Mouse (Mus musculus): ENCODE results near the gene Aff1. TPM values are rescaled to one million over a fixed set of nuclear protein-coding genes. Genes with fewer than 3 reads are reported as not detected.
A peak's percentile ranks its signal among the peaks of the same experiment; 100 is the strongest.

Aff1 gene
- polyA plus RNA-seq, 1 experiment: 16.8 TPM

- WGBS: 76% methylated on average over 6 of the region's 6 CpGs
- no peak for DNase-seq
- H3K36me3 ChIP-seq (ENCODE audit: control insufficient read depth, insufficient read depth, low read length): no peaks in the 10 kb centered on the region
- H3K27me3 ChIP-seq (replicated peaks; ENCODE audit: control insufficient read depth, insufficient read depth, low read length): no peaks in the 10 kb centered on the region
- H3K27ac ChIP-seq (ENCODE audit: insufficient read depth, low read depth, low read length): no peak overlapping the region
- no peak for TF ChIP-seq CTCF (conservative IDR thresholded peaks at IDR 0.05; ENCODE audit: insufficient read depth, insufficient read length, low read depth, low read length)
- no peak for TF ChIP-seq POLR2A (IDR thresholded peaks at IDR 0.05; ENCODE audit: low read depth, low read length)
- no peak overlapping the region for H3K4me3 ChIP-seq (ENCODE audit: insufficient read depth, low read depth, low read length)
- H3K4me1 ChIP-seq (ENCODE audit: control insufficient read depth, insufficient read depth, low read length): no peaks in the 10 kb centered on the region
These were observed 14.3 kb upstream of the Aff1 start for GRCm38 (mm10) chr5:103677894-103678293.

- no peaks in the 10 kb centered on the region for H3K27me3 ChIP-seq (replicated peaks; ENCODE audit: control insufficient read depth, insufficient read depth, low read length)
- H3K4me1 ChIP-seq (ENCODE audit: control insufficient read depth, insufficient read depth, low read length): no peaks in the 10 kb centered on the region
- H3K36me3 ChIP-seq (ENCODE audit: control insufficient read depth, insufficient read depth, low read length): no peaks in the 10 kb centered on the region
- no peak for TF ChIP-seq CTCF (conservative IDR thresholded peaks at IDR 0.05; ENCODE audit: insufficient read depth, insufficient read length, low read depth, low read length)
- TF ChIP-seq POLR2A (IDR thresholded peaks at IDR 0.05; ENCODE audit: low read depth, low read length): no peak
- no peak for DNase-seq
- 89% methylated on average over 5 of the region's 5 CpGs for WGBS
- H3K27ac ChIP-seq (ENCODE audit: insufficient read depth, low read depth, low read length): no peak overlapping the region
- H3K4me3 ChIP-seq (ENCODE audit: insufficient read depth, low read depth, low read length): no peak overlapping the region
These were observed 13.2 kb upstream of the Aff1 start for GRCm38 (mm10) chr5:103678974-103679373.

GRCm38 (mm10) chr5:103680381-103680780 is 11.8 kb upstream of the Aff1 start:
- H3K4me3 ChIP-seq (ENCODE audit: insufficient read depth, low read depth, low read length): no peak overlapping the region
- no peak overlapping the region for H3K27ac ChIP-seq (ENCODE audit: insufficient read depth, low read depth, low read length)
- peak; percentile 85 for DNase-seq
- H3K36me3 ChIP-seq (ENCODE audit: control insufficient read depth, insufficient read depth, low read length): no peaks in the 10 kb centered on the region
- no peaks in the 10 kb centered on the region for H3K27me3 ChIP-seq (replicated peaks; ENCODE audit: control insufficient read depth, insufficient read depth, low read length)
- TF ChIP-seq POLR2A (IDR thresholded peaks at IDR 0.05; ENCODE audit: low read depth, low read length) (no peak), CTCF (conservative IDR thresholded peaks at IDR 0.05; ENCODE audit: insufficient read depth, insufficient read length, low read depth, low read length) (peak; percentile 95)
- 41% methylated on average over 4 of the region's 4 CpGs for WGBS
- no peaks in the 10 kb centered on the region for H3K4me1 ChIP-seq (ENCODE audit: control insufficient read depth, insufficient read depth, low read length)

GRCm38 (mm10) chr5:103681824-103682223 is 10.3 kb upstream of the Aff1 start:
- no peak for TF ChIP-seq CTCF (conservative IDR thresholded peaks at IDR 0.05; ENCODE audit: insufficient read depth, insufficient read length, low read depth, low read length)
- TF ChIP-seq POLR2A (IDR thresholded peaks at IDR 0.05; ENCODE audit: low read depth, low read length): no peak

GRCm38 (mm10) chr5:103689645-103690044 is 2.5 kb upstream of the Aff1 start:
- 90% methylated on average over 5 of the region's 5 CpGs for whole genome bisulfite sequencing
- Histone ChIP-seq H3K36me3 (ENCODE audit: control insufficient read depth, insufficient read depth, low read length) (no peaks in the 10 kb centered on the region), H3K4me1 (ENCODE audit: control insufficient read depth, insufficient read depth, low read length) (no peaks in the 10 kb centered on the region; the same call in 1 of the 2 replicates), H3K27ac (ENCODE audit: insufficient read depth, low read depth, low read length) (no peak overlapping the region), H3K27me3 (replicated peaks; ENCODE audit: control insufficient read depth, insufficient read depth, low read length) (no peaks in the 10 kb centered on the region), H3K4me3 (ENCODE audit: insufficient read depth, low read depth, low read length) (no peak overlapping the region)
- DNase-seq: no peak
- TF ChIP-seq CTCF (conservative IDR thresholded peaks at IDR 0.05; ENCODE audit: insufficient read depth, insufficient read length, low read depth, low read length): no peak
- no peak for TF ChIP-seq POLR2A (IDR thresholded peaks at IDR 0.05; ENCODE audit: low read depth, low read length)

More at GRCm38 (mm10) chr5:103681824-103682223, 10.3 kb upstream of the Aff1 start:
- H3K4me1 ChIP-seq (ENCODE audit: control insufficient read depth, insufficient read depth, low read length): no peaks in the 10 kb centered on the region
- no peak overlapping the region for H3K4me3 ChIP-seq (ENCODE audit: insufficient read depth, low read depth, low read length)
- no peaks in the 10 kb centered on the region for H3K27me3 ChIP-seq (replicated peaks; ENCODE audit: control insufficient read depth, insufficient read depth, low read length)
- no peaks in the 10 kb centered on the region for H3K36me3 ChIP-seq (ENCODE audit: control insufficient read depth, insufficient read depth, low read length)
- DNase-seq: no peak
- WGBS: 43% methylated on average over 3 of the region's 3 CpGs
- no peak overlapping the region for H3K27ac ChIP-seq (ENCODE audit: insufficient read depth, low read depth, low read length)

- no peaks in the 10 kb centered on the region; the same call in 1 of the 2 replicates for H3K4me1 ChIP-seq (ENCODE audit: control insufficient read depth, insufficient read depth, low read length)
- WGBS: 83% methylated on average over 8 of the region's 8 CpGs
- no peaks in the 10 kb centered on the region for H3K36me3 ChIP-seq (ENCODE audit: control insufficient read depth, insufficient read depth, low read length)
- no peak overlapping the region for H3K4me3 ChIP-seq (ENCODE audit: insufficient read depth, low read depth, low read length)
- TF ChIP-seq CTCF (conservative IDR thresholded peaks at IDR 0.05; ENCODE audit: insufficient read depth, insufficient read length, low read depth, low read length) (no peak), POLR2A (IDR thresholded peaks at IDR 0.05; ENCODE audit: low read depth, low read length) (no peak)
- no peak for DNase-seq
- no peaks in the 10 kb centered on the region for H3K27me3 ChIP-seq (replicated peaks; ENCODE audit: control insufficient read depth, insufficient read depth, low read length)
- no peak overlapping the region for H3K27ac ChIP-seq (ENCODE audit: insufficient read depth, low read depth, low read length)
These were observed 2.0 kb upstream of the Aff1 start for GRCm38 (mm10) chr5:103690190-103690589.

- Histone ChIP-seq H3K27ac (ENCODE audit: insufficient read depth, low read depth, low read length) (no peak overlapping the region), H3K36me3 (ENCODE audit: control insufficient read depth, insufficient read depth, low read length) (no peaks in the 10 kb centered on the region), H3K27me3 (replicated peaks; ENCODE audit: control insufficient read depth, insufficient read depth, low read length) (no peaks in the 10 kb centered on the region), H3K4me3 (ENCODE audit: insufficient read depth, low read depth, low read length) (no peak overlapping the region), H3K4me1 (ENCODE audit: control insufficient read depth, insufficient read depth, low read length) (no peaks in the 10 kb centered on the region; the same call in 1 of the 2 replicates)
- TF ChIP-seq CTCF (conservative IDR thresholded peaks at IDR 0.05; ENCODE audit: insufficient read depth, insufficient read length, low read depth, low read length) (no peak), POLR2A (IDR thresholded peaks at IDR 0.05; ENCODE audit: low read depth, low read length) (no peak)
- no peak for DNase-seq
These were observed 1.0 kb upstream of the Aff1 start for GRCm38 (mm10) chr5:103691171-103691570.

All from kidney, adult 2 months (tissue).